Mouse (Mus musculus): ENCODE results near the gene Dusp1. TPM values are rescaled to one million over a fixed set of nuclear protein-coding genes. Genes with fewer than 3 reads are reported as not detected.

Dusp1 gene
- polyA plus RNA-seq, 1 experiment from 2014 or later: 42.8 TPM

DNA sequence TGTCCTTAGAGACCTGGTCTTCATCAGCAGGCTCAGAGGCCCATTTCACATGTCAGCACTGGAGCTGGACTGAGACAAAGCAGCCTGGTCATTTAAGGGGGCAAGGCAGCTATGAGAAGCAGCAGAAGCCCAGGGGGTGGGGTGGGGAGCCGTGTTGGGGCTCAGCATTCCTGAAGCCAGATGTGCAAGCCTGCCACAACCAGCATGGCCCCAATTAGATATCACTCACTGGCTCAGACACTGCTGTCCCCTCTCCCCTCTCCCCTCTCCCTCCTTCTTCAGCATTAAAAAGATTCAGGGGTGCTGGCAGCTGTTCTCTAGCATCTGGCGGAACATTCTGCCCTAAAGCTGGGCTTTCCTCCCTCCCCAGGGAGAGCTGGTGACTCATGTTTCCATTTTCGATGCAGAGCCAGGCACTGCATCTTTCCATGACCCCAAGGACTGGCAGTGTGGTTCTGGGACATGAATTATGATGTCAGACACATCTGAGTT, 31.3 kb downstream of the Dusp1 start:
- Histone ChIP-seq H3K9me3 (no peaks in the 10 kb centered on the region), H3K4me3 (no peak overlapping the region), H3K27ac (no peak overlapping the region), H3K4me1 (no peaks in the 10 kb centered on the region), H3K27me3 (replicated peaks) (no peaks in the 10 kb centered on the region), H3K4me2 (no peak overlapping the region), H3K9ac (no peak overlapping the region), H3K36me3 (replicated peaks) (no peaks in the 10 kb centered on the region)
- 64% methylated on average over 3 of the region's 3 CpGs for WGBS
- no peak for ATAC-seq (replicated peaks)

GRCm38 (mm10) chr17:26529791-26530241, 32.1 kb downstream of the Dusp1 start:
- 87% methylated on average over 5 of the region's 5 CpGs for WGBS
- Histone ChIP-seq H3K27me3 (replicated peaks) (no peaks in the 10 kb centered on the region), H3K4me1 (no peaks in the 10 kb centered on the region), H3K9me3 (no peaks in the 10 kb centered on the region), H3K27ac (no peak overlapping the region), H3K4me3 (no peak overlapping the region), H3K4me2 (no peak overlapping the region), H3K36me3 (replicated peaks) (no peaks in the 10 kb centered on the region), H3K9ac (no peak overlapping the region)
- no peak for ATAC-seq (replicated peaks)

DNA sequence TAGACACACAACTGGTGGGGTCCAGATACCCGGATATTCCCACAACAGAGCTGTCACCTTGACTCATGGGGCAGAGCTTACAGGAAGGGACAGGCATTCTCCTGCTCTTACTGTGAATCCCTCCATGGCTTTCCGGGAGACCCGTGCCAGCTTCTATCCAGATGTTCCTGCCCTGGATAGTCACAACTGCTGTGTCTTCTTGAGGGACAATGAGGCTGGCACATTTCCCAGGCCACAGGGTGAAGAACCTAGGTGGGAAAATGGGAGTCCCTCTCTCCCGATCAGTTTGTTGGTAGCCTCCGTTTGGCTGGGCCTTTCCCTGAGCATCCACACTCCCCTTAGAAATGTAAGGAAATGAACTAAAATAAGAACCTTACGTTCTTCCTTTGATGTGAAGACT, 33.2 kb downstream of the Dusp1 start:
- H3K4me2 ChIP-seq: no peak overlapping the region
- H3K27ac ChIP-seq: no peak overlapping the region
- no peaks in the 10 kb centered on the region for H3K4me1 ChIP-seq
- ATAC-seq (replicated peaks): no peak
- H3K27me3 ChIP-seq (replicated peaks): no peaks in the 10 kb centered on the region
- 88% methylated on average over 6 of the region's 6 CpGs for WGBS
- no peak overlapping the region for H3K9ac ChIP-seq
- no peak overlapping the region for H3K4me3 ChIP-seq
- H3K36me3 ChIP-seq (replicated peaks): no peaks in the 10 kb centered on the region
- no peaks in the 10 kb centered on the region for H3K9me3 ChIP-seq

- Histone ChIP-seq H3K4me1 (no peaks in the 10 kb centered on the region), H3K27ac (no peak overlapping the region), H3K4me3 (no peak overlapping the region), H3K9me3 (no peaks in the 10 kb centered on the region), H3K36me3 (replicated peaks) (no peaks in the 10 kb centered on the region), H3K9ac (no peak overlapping the region), H3K4me2 (no peak overlapping the region), H3K27me3 (replicated peaks) (no peaks in the 10 kb centered on the region)
- WGBS: 93% methylated on average over 9 of the region's 9 CpGs
- no peak for ATAC-seq (replicated peaks)
Observed at GRCm38 (mm10) chr17:26527291-26527690, 34.6 kb downstream of the Dusp1 start.

GRCm38 (mm10) chr17:26525316-26525715, 36.6 kb downstream of the Dusp1 start:
- no peaks in the 10 kb centered on the region for H3K36me3 ChIP-seq (replicated peaks)
- no peak overlapping the region for H3K27ac ChIP-seq
- no peaks in the 10 kb centered on the region for H3K9me3 ChIP-seq
- H3K4me3 ChIP-seq: no peak overlapping the region
- no peaks in the 10 kb centered on the region for H3K27me3 ChIP-seq (replicated peaks)
- 60% methylated on average over 7 of the region's 7 CpGs for WGBS
- no peak overlapping the region for H3K9ac ChIP-seq
- H3K4me1 ChIP-seq: no peaks in the 10 kb centered on the region
- no peak overlapping the region for H3K4me2 ChIP-seq
- no peak for ATAC-seq (replicated peaks)

GRCm38 (mm10) chr17:26524801-26525200, 37.1 kb downstream of the Dusp1 start:
- WGBS: 86% methylated on average over 4 of the region's 4 CpGs
- H3K36me3 ChIP-seq (replicated peaks): no peaks in the 10 kb centered on the region
- no peaks in the 10 kb centered on the region for H3K9me3 ChIP-seq
- H3K4me2 ChIP-seq: no peak overlapping the region
- H3K4me1 ChIP-seq: no peaks in the 10 kb centered on the region
- no peak overlapping the region for H3K4me3 ChIP-seq
- no peak for ATAC-seq (replicated peaks)
- H3K9ac ChIP-seq: no peak overlapping the region
- no peak overlapping the region for H3K27ac ChIP-seq
- H3K27me3 ChIP-seq (replicated peaks): no peaks in the 10 kb centered on the region

- no peak overlapping the region for H3K9ac ChIP-seq
- H3K36me3 ChIP-seq (replicated peaks): no peaks in the 10 kb centered on the region
- no peak for ATAC-seq (replicated peaks)
- H3K27ac ChIP-seq: no peak overlapping the region
- H3K4me3 ChIP-seq: no peak overlapping the region
- no peaks in the 10 kb centered on the region for H3K9me3 ChIP-seq
- H3K4me1 ChIP-seq: no peaks in the 10 kb centered on the region
- H3K27me3 ChIP-seq (replicated peaks): no peaks in the 10 kb centered on the region
- no peak overlapping the region for H3K4me2 ChIP-seq
Observed at GRCm38 (mm10) chr17:26524316-26524715, 37.6 kb downstream of the Dusp1 start.

DNA sequence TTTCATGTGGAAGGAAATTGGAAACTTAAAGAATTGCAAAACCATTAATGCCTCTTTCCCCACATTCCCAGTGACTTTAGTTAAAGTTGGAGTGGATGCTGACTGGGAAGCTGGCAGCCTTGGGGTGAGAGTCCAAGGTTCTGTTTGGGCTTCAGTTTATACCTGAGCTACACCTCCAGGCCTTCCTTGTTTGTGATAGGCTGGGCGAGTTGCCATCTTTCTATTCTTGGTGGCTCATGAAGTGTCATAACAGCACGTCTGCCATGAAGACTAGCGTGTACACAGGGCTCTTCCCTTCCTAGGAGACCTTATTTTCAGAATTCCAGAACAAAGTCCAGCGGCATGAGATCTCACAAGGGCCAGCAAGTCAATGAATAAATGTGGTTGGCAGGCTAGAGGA, 39.2 kb downstream of the Dusp1 start:
- ATAC-seq (replicated peaks): no peak
- H3K9me3 ChIP-seq: no peaks in the 10 kb centered on the region
- H3K27ac ChIP-seq: no peak overlapping the region
- no peaks in the 10 kb centered on the region for H3K36me3 ChIP-seq (replicated peaks)
- no peaks in the 10 kb centered on the region for H3K27me3 ChIP-seq (replicated peaks)
- H3K9ac ChIP-seq: no peak overlapping the region
- H3K4me3 ChIP-seq: no peak overlapping the region
- no peak overlapping the region for H3K4me2 ChIP-seq
- 83% methylated on average over 4 of the region's 4 CpGs for WGBS
- no peaks in the 10 kb centered on the region for H3K4me1 ChIP-seq

- Histone ChIP-seq H3K27me3 (replicated peaks) (no peaks in the 10 kb centered on the region), H3K9ac (no peak overlapping the region), H3K9me3 (no peaks in the 10 kb centered on the region), H3K4me1 (no peaks in the 10 kb centered on the region), H3K36me3 (replicated peaks) (no peaks in the 10 kb centered on the region), H3K4me2 (no peak overlapping the region), H3K27ac (no peak overlapping the region), H3K4me3 (no peak overlapping the region)
- ATAC-seq (replicated peaks): no peak
- 87% methylated on average over 3 of the region's 3 CpGs for WGBS
Observed at GRCm38 (mm10) chr17:26518306-26518705, 43.6 kb downstream of the Dusp1 start.

GRCm38 (mm10) chr17:26515675-26516074, 46.3 kb downstream of the Dusp1 start:
- ATAC-seq (replicated peaks): no peak
- 92% methylated on average over 4 of the region's 4 CpGs for WGBS
- Histone ChIP-seq H3K9me3 (no peaks in the 10 kb centered on the region), H3K27me3 (replicated peaks) (no peaks in the 10 kb centered on the region), H3K4me2 (no peak overlapping the region), H3K36me3 (replicated peaks) (no peaks in the 10 kb centered on the region), H3K27ac (no peak overlapping the region), H3K4me1 (no peaks in the 10 kb centered on the region), H3K4me3 (no peak overlapping the region), H3K9ac (no peak overlapping the region)

DNA sequence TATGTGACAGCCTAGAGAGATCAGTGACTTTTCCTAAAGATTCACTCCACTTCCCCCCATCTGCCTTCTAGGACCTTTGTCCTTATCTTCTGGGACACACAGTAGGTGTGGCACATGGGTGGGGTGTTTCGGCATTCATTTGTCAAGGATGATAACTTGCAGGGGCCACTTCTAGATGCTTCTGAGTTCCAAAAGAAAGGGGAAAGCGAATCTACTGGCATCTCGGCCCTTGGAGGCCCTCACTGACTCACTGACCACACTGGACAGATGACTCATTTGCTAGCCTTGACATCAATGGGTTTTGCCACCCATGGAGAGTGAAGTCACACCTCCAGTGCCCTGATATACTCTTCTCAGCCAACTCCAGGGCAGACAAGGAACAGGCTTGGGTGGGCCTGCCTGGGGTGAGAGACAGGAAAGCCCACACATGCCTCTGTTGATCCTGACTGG, 47.3 kb downstream of the Dusp1 start:
- Histone ChIP-seq H3K9me3 (no peaks in the 10 kb centered on the region), H3K36me3 (replicated peaks) (no peaks in the 10 kb centered on the region), H3K27ac (no peak overlapping the region), H3K27me3 (replicated peaks) (no peaks in the 10 kb centered on the region), H3K9ac (no peak overlapping the region), H3K4me1 (no peaks in the 10 kb centered on the region), H3K4me3 (no peak overlapping the region), H3K4me2 (no peak overlapping the region)
- no peak for ATAC-seq (replicated peaks)
- 85% methylated on average over 3 of the region's 3 CpGs for WGBS

- Histone ChIP-seq H3K4me3 (no peak overlapping the region), H3K4me2 (no peak overlapping the region), H3K36me3 (replicated peaks) (no peaks in the 10 kb centered on the region), H3K27me3 (replicated peaks) (no peaks in the 10 kb centered on the region), H3K4me1 (peaks cover 6% of the 10 kb centered on the region; the same call in 1 of the 2 replicates), H3K9ac (no peak overlapping the region), H3K9me3 (no peaks in the 10 kb centered on the region), H3K27ac (no peak overlapping the region)
- no peak for ATAC-seq (replicated peaks)
- 85% methylated on average over 6 of the region's 6 CpGs for WGBS
Observed at GRCm38 (mm10) chr17:26513459-26514290, 48.3 kb downstream of the Dusp1 start.

DNA sequence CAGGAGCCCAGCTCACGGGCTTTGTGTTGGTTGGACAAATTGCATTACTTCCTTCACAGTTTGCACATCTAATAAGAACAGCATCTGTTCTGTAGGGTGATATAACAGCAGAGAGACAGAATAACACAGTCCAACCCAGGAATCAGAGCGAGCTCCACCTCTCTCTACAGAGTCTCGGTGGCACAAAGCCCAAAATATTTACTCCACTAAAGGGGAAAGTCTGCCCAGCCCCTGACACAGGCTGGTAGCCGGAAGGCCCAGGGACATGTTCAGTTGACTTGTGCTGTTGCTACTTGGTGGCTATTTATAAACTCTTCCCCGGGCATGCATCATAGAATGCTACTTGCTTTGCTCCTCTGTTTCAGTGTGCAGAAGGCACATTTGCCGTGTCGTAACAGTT, 49.0 kb downstream of the Dusp1 start:
- Histone ChIP-seq H3K27ac (no peak overlapping the region), H3K4me1 (peaks cover 6% of the 10 kb centered on the region; the same call in 1 of the 2 replicates), H3K4me3 (no peak overlapping the region), H3K9ac (no peak overlapping the region), H3K27me3 (replicated peaks) (no peaks in the 10 kb centered on the region), H3K36me3 (replicated peaks) (no peaks in the 10 kb centered on the region), H3K9me3 (no peaks in the 10 kb centered on the region), H3K4me2 (no peak overlapping the region)
- ATAC-seq (replicated peaks): no peak
- 80% methylated on average over 7 of the region's 7 CpGs for WGBS

Data from midbrain, embryonic 15.5 days (tissue).